Mouse (Mus musculus): ENCODE results near the gene Ucn2. TPM values are rescaled to one million over a fixed set of nuclear protein-coding genes. Genes with fewer than 3 reads are reported as not detected.

Ucn2 gene
- 0.34 and 0.67 TPM in 2 replicates for polyA plus RNA-seq (2012; rRNA removed)

DNA sequence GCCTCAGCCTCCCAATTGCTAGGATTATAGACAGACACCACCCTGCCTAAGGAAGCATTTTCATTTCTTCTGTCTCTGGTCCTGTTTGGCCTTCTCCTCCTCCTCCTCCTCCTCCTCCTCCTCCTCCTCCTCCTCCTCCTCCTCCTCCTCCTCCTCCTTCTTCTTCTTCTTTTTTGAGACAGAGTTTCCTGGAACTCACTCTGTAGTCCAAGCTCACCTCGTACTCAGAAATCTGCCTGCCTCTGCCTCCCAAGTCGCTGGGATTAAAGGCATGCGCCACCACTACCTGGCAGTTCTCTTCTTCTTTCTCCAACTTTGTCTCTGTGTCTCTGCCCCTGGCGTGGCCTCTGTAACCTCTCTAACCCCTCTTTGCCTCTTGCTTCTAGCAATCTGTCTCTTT is at the start of gene Ucn2:
Gene Ucn2 (plus strand): TSS at position 301 of the 400 bp plus-strand sequence.

DNA sequence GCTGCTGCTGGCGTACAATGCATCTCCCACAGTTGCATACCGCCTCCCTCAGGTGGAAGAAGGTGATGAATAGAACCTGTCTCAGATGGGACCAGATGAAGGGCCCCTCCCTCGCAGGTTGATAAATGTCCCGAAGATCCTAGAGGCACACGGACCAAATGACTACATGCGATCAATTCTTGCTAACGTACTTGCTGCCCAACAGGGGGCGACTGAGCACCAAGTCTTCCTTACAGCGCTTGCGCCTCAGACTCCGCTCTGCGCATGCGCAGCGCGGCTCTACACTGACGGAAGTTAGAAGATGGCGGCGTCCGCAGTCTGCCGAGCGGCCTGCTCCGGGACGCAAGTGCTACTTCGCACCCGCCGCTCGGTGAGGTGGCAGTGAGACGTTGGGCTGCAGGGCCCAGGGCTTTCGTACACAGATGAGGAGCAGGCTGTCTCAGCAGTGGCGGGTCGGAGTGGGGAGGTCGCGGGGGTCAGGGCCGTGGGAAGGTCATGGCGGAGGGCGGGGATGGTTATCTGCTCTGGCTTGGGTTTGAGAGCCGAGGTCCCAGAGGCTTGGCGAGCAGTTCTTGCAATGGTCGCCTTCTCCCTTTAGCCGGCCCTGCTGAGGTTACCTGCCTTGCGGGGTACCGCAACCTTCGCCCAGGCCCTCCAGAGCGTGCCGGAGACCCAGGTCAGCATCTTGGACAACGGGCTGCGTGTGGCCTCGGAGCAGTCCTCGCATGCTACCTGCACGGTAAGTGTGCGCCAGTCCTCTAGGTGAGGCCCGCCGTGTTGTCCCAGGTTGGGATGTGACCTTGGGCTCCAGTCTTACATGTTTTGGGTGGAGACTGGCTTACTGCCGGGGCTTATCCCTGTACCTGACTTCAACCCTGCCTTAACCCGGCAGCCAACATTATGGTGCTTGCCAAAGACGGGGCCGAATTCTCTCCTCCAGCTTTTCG is 49.1 kb upstream of the Ucn2 start, which contains the start of gene Uqcrc1:
Gene Uqcrc1 (plus strand): TSS at position 216 of the 947 bp plus-strand sequence.

DNA sequence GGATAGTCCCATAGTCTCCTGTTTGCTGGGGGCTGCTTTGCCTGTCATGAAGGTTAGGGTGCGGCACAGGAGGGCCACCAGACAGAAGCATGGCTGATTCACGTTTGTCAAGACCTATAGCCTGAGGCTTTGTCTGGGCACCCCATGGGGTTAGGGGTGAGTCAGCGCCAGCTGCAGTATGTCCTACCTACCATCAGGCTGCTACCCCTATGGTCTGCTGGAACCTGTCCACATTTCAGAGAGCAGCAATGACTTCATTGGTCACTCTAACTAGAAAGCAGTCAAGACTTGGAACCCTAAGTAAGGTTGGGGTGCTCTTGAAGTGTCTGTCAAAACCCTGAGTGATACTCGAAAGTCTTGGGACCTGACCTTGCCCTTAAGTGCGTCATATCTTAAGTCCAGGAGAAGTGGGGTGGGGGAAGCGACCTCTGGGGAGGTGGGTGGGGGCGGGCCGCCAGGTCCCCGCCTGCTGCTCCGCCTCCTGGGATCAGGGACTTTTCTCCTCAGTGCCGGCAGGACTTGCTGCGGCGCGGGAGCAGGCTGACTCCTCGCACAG is 32.7 kb upstream of the Ucn2 start, which contains the start of gene Col7a1:
Gene Col7a1 (plus strand): TSS at position 506 of the 556 bp plus-strand sequence.

DNA sequence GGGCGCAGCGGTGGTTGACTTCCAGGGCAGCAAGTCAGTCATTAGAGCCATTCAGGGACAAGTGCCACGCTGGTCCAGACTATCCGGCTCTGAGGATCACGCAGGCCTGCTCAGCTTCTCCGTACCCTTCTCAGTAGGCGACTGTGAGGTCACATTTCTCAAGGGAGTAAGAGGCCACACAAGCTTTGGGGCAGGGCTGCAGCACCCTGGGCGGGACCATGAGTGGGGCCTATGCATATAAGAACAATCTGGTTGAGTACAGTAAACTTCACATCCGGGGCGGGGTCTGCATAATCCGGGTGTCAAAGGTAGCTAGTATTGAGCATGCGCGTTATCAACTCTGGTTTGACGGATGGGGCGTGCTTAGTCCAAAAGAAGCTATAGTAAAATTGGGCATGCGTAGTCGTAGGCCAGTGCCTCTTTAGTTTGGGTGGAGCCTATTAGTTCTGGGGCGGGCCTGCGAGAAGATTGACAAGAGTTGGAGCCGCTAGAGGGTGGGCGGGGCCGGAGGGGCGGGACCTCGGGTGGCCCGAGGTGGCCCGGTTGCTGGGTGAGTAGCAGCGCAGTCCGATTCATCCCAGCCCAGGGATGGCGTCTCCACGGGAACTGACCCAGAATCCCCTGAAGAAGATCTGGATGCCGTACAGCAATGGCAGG is 5.7 kb downstream of the Ucn2 start, which contains the start of gene Pfkfb4:
Gene Pfkfb4 (plus strand): TSS at position 351 of the 657 bp plus-strand sequence.

Other genes starting within 250 kb of the Ucn2 start
- gene Ip6k2, start 202.2 kb upstream of the Ucn2 start, polyA plus RNA-seq (2012; rRNA removed), result 203 and 241 TPM in 2 replicates
- gene Nckipsd, start 177.6 kb upstream of the Ucn2 start, polyA plus RNA-seq (2012; rRNA removed), result 18.4 and 23.6 TPM in 2 replicates
- 30.2 and 66.8 TPM in 2 replicates for gene Celsr3, start 159.7 kb upstream of the Ucn2 start, polyA plus RNA-seq (2012; rRNA removed)
- gene Slc26a6, start 132.7 kb upstream of the Ucn2 start, polyA plus RNA-seq (2012; rRNA removed), result 13.8 and 17.9 TPM in 2 replicates
- gene Tmem89, start 71.4 kb upstream of the Ucn2 start, polyA plus RNA-seq (2012; rRNA removed), result 0.12 and 0.43 TPM in 2 replicates
- gene Uqcrc1, start 49.4 kb upstream of the Ucn2 start, polyA plus RNA-seq (2012; rRNA removed), result 259 and 284 TPM in 2 replicates
- gene Col7a1, start 32.4 kb upstream of the Ucn2 start, polyA plus RNA-seq (2012; rRNA removed), result 7.7 and 9.3 TPM in 2 replicates
- 10.4 and 12.5 TPM in 2 replicates for gene Pfkfb4, start 5.8 kb downstream of the Ucn2 start, polyA plus RNA-seq (2012; rRNA removed)
- gene Shisa5, start 52.6 kb downstream of the Ucn2 start, polyA plus RNA-seq (2012; rRNA removed), result 18.3 and 47.5 TPM in 2 replicates
- gene Trex1, start 73.7 kb downstream of the Ucn2 start, polyA plus RNA-seq (2012; rRNA removed), result 11.2 and 27.6 TPM in 2 replicates
- gene Atrip, start 88.1 kb downstream of the Ucn2 start, polyA plus RNA-seq (2012; rRNA removed), result 36.0 and 41.0 TPM in 2 replicates
- gene Ccdc51, start 96.5 kb downstream of the Ucn2 start, polyA plus RNA-seq (2012; rRNA removed), result 9.6 and 15.0 TPM in 2 replicates
- 235 and 241 TPM in 2 replicates for gene Tma7, start 96.6 kb downstream of the Ucn2 start, polyA plus RNA-seq (2012; rRNA removed)
- gene Plxnb1, start 109.4 kb downstream of the Ucn2 start, polyA plus RNA-seq (2012; rRNA removed), result 61.2 and 70.5 TPM in 2 replicates
- not detected in 2 replicates for gene Fbxw21, start 176.0 kb downstream of the Ucn2 start, polyA plus RNA-seq (2012; rRNA removed)
- gene Fbxw13, start 210.0 kb downstream of the Ucn2 start, polyA plus RNA-seq (2012; rRNA removed), result not detected in 2 replicates
- gene Fbxw20, start 248.7 kb downstream of the Ucn2 start, polyA plus RNA-seq (2012; rRNA removed), result not detected in 2 replicates